Mouse (Mus musculus) kidney, postnatal 0 days (tissue): ENCODE measurements around the gene Nup43. TPM values are rescaled to one million over a fixed set of nuclear protein-coding genes. Genes with fewer than 3 reads are reported as not detected.

Experiments used
- ATAC-seq: fragments of 200-750 bp; cut with Nextera tagmentation; replicated peaks from 2 replicates; pipeline ENCODE4 v1.8.0; 2017; ENCODE audit warnings: low read depth, moderate number of reproducible peaks, moderate TSS enrichment, moderate library complexity; ENCODE audit not compliant: low FRiP score
- DNase-seq: peaks from one replicate; pipeline ENCODE4 v3.0.0-alpha.2; 2016; ENCODE audit warnings: low spot score
- H3K27ac ChIP-seq: fragments of 300-500 bp; sonication (generic); 2 replicates; pipeline ENCODE4 v1.5.1; 2014; ENCODE audit warnings: mild to moderate bottlenecking
- H3K27me3 ChIP-seq: fragments of 300-500 bp; sonication (generic); 2 replicates; pipeline ENCODE4 v1.6.1; 2014; ENCODE audit warnings: low read length, mixed read lengths; ENCODE audit not compliant: insufficient read depth
- H3K36me3 ChIP-seq: fragments of 300-500 bp; sonication (generic); 2 replicates; pipeline ENCODE4 v1.6.1; 2014; ENCODE audit warnings: low read length, mixed read lengths; ENCODE audit not compliant: insufficient read depth
- H3K4me1 ChIP-seq: fragments of 300-500 bp; sonication (generic); replicated peaks from 2 replicates; pipeline ENCODE4 v1.6.1; 2014; ENCODE audit warnings: antibody characterized with exemption, low read length, mixed read lengths; ENCODE audit not compliant: insufficient read depth
- H3K4me2 ChIP-seq: fragments of 300-500 bp; sonication (generic); 2 replicates; pipeline ENCODE4 v1.6.1; 2014; ENCODE audit warnings: mild to moderate bottlenecking, low read length, moderate library complexity, mixed read lengths
- H3K4me3 ChIP-seq: fragments of 300-500 bp; sonication (generic); replicated peaks from 2 replicates; pipeline ENCODE4 v1.5.1; 2014; ENCODE audit warnings: low read depth, low read length
- H3K9ac ChIP-seq: fragments of 300-500 bp; sonication (generic); 2 replicates; pipeline ENCODE4 v1.6.1; 2014; ENCODE audit warnings: low read depth, low read length
- H3K9me3 ChIP-seq: fragments of 300-500 bp; sonication (generic); replicated peaks from 2 replicates; pipeline ENCODE4 v1.6.1; 2016; ENCODE audit warnings: low read length, inconsistent platforms, mixed read lengths
- CTCF ChIP-seq: IDR thresholded peaks from 2 replicates; pipeline ENCODE4 v1.5.1; 2016; ENCODE audit warnings: antibody characterized with exemption, low read depth, mild to moderate bottlenecking, moderate library complexity
- WGBS: fragments of 180-500 bp; shearing (Covaris S2); extraction: QIAGEN DNeasy Blood & Tissue Kit; methylation state at CpG from one replicate; pipeline ENCODE4 v1.1.7; 2014; 5-methylcytosine and 5-hydroxymethylcytosine counted together
- polyA plus RNA-seq: library from polyadenylated mRNA; unstranded; fragments of >200 nt; fragmentation: Nextera tagmentation; extraction: Ambion mirVana; gene quantifications from 2 replicates; pipeline ENCODE4 v1.2.1, GENCODE M21; 2015

Gene Nup43
- polyA plus RNA-seq, 1 experiment from 2014 or later, result 32.7 TPM

DNA sequence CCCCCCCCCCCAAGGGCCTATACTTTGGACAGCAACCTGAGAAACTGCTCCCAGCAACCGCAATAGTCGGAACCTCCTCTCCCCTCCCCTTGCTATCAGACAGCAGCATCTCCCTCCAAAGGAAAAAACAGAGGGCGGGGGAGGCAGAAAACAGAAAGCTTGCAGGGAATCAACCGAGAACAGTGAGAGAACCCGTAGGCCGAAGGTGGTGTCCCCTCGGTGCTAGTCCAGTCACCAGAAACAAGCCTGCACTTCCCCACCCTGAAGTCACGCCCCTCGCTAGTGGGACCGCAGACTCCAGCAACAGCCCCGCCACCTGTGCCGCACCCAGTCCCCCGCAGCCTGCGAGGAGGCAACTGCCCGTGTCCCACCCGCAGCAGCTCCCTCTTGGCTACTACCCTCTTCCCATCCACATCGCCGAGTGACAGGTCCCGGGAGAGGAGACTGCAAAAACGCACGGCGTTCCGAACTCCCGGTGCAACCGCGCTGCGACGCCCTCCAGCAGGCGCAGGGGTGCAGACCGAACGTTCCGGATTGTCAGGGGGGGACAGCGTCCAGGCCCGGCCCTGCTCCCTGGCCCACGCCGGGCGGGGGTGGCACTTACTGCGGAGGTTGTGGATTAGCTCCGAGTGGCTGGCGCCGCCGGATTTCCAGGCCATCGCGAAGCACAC is 4.7 kb upstream of the Nup43 start:
- TF ChIP-seq CTCF, result no peak
- WGBS, result under 1% methylated on average over 44 of the region's 44 CpGs
- peak; percentile 57 for DNase-seq

DNA sequence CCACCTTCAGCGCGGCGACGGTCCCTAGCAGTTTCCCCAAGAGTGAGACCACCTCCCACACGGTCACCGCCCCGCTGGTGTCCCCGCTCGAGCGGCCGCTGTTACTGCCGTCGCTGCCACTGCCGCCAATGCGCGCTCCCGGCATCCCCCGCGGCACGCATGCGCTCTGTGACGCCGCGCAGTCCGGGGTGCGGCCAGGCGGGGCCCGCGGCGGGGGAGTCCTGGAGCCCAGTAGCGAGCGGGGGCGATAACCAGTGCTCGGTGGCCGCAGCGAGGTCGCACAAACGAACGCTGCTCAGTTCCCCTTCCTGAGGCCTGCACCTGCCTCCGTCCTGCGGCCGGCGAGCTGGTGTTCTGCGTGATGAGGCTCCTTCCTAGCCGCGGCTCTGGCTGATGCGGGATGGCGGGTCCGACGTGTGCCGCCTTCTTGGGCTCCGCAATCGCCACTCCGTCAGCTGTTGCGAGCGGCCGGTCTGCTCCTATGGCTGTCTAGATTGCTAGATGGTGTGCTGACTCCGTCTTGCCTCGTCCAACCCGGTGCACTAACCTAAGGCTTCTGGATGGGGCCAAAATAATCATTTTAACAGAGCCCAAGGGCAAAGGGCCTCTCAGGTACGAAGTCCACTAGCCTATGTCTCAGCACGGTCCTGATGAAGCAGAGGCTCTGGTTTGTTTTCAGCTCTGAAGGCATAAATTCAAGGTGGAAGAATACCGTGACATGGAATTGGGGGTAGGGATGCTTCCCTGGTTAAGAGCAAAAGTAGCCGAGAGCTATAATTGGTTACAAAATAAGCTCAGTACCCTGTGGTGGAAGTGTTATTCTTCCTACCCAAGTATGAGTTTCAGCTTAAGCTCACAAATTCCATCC is 3.9 kb upstream of the Nup43 start:
- H3K4me1 ChIP-seq, result peaks cover 5% of the 10 kb centered on the region; the same call in 1 of the 2 replicates
- peak overlapping the region; percentile 90 for H3K4me2 ChIP-seq
- under 1% methylated on average over 60 of the region's 64 CpGs for WGBS
- ATAC-seq, result peak; percentile 94
- DNase-seq, result peak; percentile 95
- no peak for TF ChIP-seq CTCF
- no peaks in the 10 kb centered on the region for H3K27me3 ChIP-seq
- no peaks in the 10 kb centered on the region for H3K9me3 ChIP-seq
- peak overlapping the region; percentile 97 for H3K27ac ChIP-seq
- H3K36me3 ChIP-seq, result no peaks in the 10 kb centered on the region
- peak overlapping the region; percentile 74 for H3K4me3 ChIP-seq
- H3K9ac ChIP-seq, result peak overlapping the region; percentile 91

More for the DNA sequence above, 4.7 kb upstream of the Nup43 start:
- H3K4me2 ChIP-seq, result peak overlapping the region; percentile 90
- H3K9ac ChIP-seq, result peak overlapping the region; percentile 91
- H3K27me3 ChIP-seq, result no peaks in the 10 kb centered on the region
- no peaks in the 10 kb centered on the region for H3K4me1 ChIP-seq
- peak; percentile 86 for ATAC-seq
- H3K4me3 ChIP-seq, result peak overlapping the region; percentile 74
- peak overlapping the region; percentile 97 for H3K27ac ChIP-seq
- no peaks in the 10 kb centered on the region for H3K9me3 ChIP-seq
- no peaks in the 10 kb centered on the region for H3K36me3 ChIP-seq

DNA sequence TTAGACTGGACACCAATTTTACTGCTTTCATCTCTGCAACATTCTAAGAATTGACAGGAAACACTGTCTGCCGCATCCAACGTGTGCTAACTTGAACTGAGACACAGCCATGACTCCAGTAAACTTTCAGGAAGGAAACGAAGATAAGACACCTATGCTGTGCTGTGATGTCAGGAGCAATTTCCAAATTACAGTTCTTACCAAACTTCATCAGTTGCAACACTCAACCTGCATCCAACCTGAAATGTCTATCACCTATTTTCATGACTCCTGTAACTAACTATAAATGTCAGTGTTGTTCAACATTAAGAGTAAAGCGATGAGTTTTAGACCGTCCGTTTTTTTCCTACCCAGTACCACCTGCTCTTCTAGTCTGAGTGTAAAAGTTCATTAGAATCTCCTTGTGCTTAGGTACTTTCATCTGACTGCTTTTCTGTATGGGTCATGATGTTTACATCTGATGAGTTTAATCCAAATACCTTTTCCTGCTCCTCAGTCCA is 3.2 kb upstream of the Nup43 start:
- 55% methylated on average over 6 of the region's 6 CpGs for WGBS
- Histone ChIP-seq H3K9ac (peak overlapping the region; percentile 91; the same call in 1 of the 2 replicates), H3K36me3 (no peaks in the 10 kb centered on the region), H3K4me1 (peaks cover 5% of the 10 kb centered on the region; the same call in 1 of the 2 replicates), H3K4me2 (peak overlapping the region; percentile 90), H3K4me3 (peak overlapping the region; percentile 74), H3K27ac (peak overlapping the region; percentile 97), H3K27me3 (no peaks in the 10 kb centered on the region), H3K9me3 (no peaks in the 10 kb centered on the region)
- no peak for TF ChIP-seq CTCF
- ATAC-seq, result no peak
- DNase-seq, result no peak

DNA sequence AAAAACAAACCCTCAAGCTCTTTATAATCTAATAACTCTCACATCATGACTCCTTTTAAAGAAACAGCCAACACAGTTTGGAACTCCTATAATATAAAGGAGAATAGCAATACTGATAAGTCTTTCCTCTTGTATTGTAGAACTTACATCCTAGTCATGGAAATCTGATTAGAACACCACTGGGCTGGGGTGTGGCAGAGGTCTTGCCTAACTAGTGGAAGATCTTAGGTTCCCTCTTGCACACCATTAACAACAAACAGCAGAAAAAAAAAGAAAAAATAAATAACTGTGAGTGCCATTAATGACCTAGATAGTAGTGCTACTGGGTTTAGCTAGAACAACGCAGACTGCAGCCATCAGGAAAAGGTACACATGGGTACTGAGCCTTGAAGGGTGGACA is 2.4 kb upstream of the Nup43 start:
- Histone ChIP-seq H3K36me3 (no peaks in the 10 kb centered on the region), H3K9ac (no peak overlapping the region), H3K27me3 (no peaks in the 10 kb centered on the region), H3K4me2 (no peak overlapping the region), H3K9me3 (no peaks in the 10 kb centered on the region), H3K4me1 (peaks cover 5% of the 10 kb centered on the region; the same call in 1 of the 2 replicates), H3K27ac (no peak overlapping the region), H3K4me3 (no peak overlapping the region)
- WGBS, result 82% methylated on average over 1 of the region's 1 CpGs
- TF ChIP-seq CTCF, result no peak
- no peak for DNase-seq
- ATAC-seq, result no peak

DNA sequence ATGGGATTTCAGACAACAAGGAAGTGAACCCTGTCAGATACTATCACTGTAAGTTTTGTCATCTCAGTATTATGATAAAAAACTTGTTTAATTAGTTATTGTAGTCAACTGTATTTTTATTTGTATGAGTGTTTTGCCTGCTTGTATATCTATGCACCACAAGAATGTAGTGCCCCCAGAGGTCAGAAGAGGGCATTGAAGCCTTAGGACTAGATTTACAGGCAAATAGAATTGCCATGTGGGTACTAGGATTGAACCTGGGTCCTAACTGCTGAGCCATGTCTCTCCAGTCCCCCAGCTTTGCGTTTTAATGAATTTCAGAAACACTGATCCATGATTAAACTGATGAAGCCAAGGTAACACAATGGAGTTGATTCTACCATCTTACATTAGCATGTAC is 6.4 kb downstream of the Nup43 start:
- Histone ChIP-seq H3K36me3 (0 out of 2 replicates have a peak, but pooled peaks cover 8% of the 10 kb centered on the region), H3K27me3 (no peaks in the 10 kb centered on the region), H3K27ac (no peak overlapping the region), H3K4me2 (no peak overlapping the region), H3K9ac (no peak overlapping the region), H3K4me3 (no peak overlapping the region), H3K9me3 (no peaks in the 10 kb centered on the region), H3K4me1 (no peaks in the 10 kb centered on the region)
- WGBS, result 74% methylated on average over 1 of the region's 1 CpGs
- ATAC-seq (no peak), DNase-seq (peak; percentile 56)
- peak; percentile 60 for TF ChIP-seq CTCF

DNA sequence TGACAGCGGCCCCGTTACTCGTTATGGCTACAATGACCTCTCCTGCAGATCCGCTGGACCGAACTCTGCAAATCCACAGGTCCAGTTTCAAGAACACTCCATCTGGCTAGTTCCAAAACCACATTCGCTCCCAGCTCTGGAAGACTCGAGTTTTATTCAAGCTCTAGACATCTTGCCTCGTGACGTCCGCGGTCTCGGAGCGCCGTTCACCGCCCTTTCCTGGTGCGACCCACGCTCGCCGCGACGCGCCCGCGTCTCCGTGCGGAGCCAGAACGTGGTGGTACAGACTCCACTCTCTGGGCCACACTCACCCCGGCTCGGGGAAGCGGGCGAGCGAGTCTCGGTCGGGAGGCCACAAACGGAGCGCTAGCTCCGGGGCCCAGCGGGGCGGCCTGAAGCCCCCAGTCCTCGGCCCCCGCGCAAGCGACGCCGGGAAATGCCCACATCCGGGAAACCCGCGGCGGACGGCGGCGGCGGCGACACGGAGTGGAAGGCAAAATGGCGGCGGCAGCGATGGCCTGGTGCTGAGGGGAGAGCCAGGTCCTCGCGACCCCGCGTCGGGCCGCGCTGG is 13.5 kb downstream of the Nup43 start, which contains the start of the genes Pcmt1 and Lats1:
TSS of gene Pcmt1 (minus strand) at position 406 of the 571 bp plus-strand sequence.
TSS of gene Lats1 (plus strand) at position 484 of the 571 bp plus-strand sequence.
- Histone ChIP-seq H3K27me3 (no peaks in the 10 kb centered on the region), H3K4me1 (peaks cover 11% of the 10 kb centered on the region), H3K9me3 (no peaks in the 10 kb centered on the region), H3K27ac (peak within 1 kb of the TSS; percentile 99), H3K4me3 (peak within 1 kb of the TSS; percentile 94), H3K4me2 (peak within 1 kb of the TSS; percentile 61), H3K36me3 (0 out of 2 replicates have a peak, but pooled peaks cover 13% of the 10 kb centered on the region), H3K9ac (peak within 1 kb of the TSS; percentile 99)
- ATAC-seq (peak; percentile 84), DNase-seq (peak; percentile 90)
- WGBS, result under 1% methylated on average over 65 of the region's 65 CpGs
- TF ChIP-seq CTCF, result no peak
